ENCODE assay signal across 23 mouse cellular contexts in genomic region chr12:53012336-53012735, GRCm38 (mm10).
A peak's percentile ranks its signal among the peaks of the same experiment; 100 is the strongest.
DNase-seq lines count a peak whose midpoint lies in the region; ATAC-seq lines count a peak whose summit lies in the region.
"Had no signal": no experiment of that assay in that cellular context is flagged by ENCODE, and none has a peak within 500 bp of the region (broad histone marks: within the 10 kb centered on the region; RNA-seq: fewer than 3 reads in every experiment).

No protein-coding gene starts in this region.

- DNase-seq in kidney, postnatal 10 days, result no peak
- no peak for DNase-seq in neural tube, embryonic 10.5 days (ENCODE audit: extremely low spot score, low spot score)
- peak; percentile 47 for DNase-seq in embryo, embryonic 10.5 days (ENCODE audit: low spot score)
- DNase-seq in yolk sac, embryonic 10.5 days (ENCODE audit: low spot score), result peak; percentile 3
- DNase-seq in left cerebral cortex, postnatal 4 days, result no peak
- DNase-seq in lung, postnatal 25 days (ENCODE audit: low spot score), result no peak
- DNase-seq: adrenal gland, postnatal 14 days; cerebellum, adult 8-10 months; cerebellum, postnatal 36 days; gastrocnemius, postnatal 14 days; heart, adult 18-20 months; heart, postnatal 10 days; liver; retina, postnatal 1 day had no signal

- H3K9me3 ChIP-seq in kidney, embryonic 14.5 days (ENCODE audit: control insufficient read depth, low read length), result no peaks in the 10 kb centered on the region
- no peaks in the 10 kb centered on the region for H3K9me3 ChIP-seq in neural tube, embryonic 13.5 days
- H3K9me3 ChIP-seq: embryonic facial prominence, embryonic 12.5 days; forebrain, embryonic 13.5 days; heart, embryonic 12.5 days; liver, embryonic 15.5 days; midbrain, embryonic 13.5 days had no signal

- H3K4me2 ChIP-seq in kidney, embryonic 14.5 days (replicated peaks; ENCODE audit: low read depth, low read length), result no peak overlapping the region
- no peak overlapping the region for H3K4me2 ChIP-seq in neural tube, embryonic 13.5 days
- H3K4me2 ChIP-seq: embryonic facial prominence, embryonic 12.5 days; forebrain, embryonic 13.5 days; heart, embryonic 12.5 days; liver, embryonic 15.5 days; midbrain, embryonic 13.5 days had no signal

- peak; percentile 85 for ATAC-seq in kidney, embryonic 14.5 days (ENCODE audit: low FRiP score, low TSS enrichment)
- no peak for ATAC-seq in neural tube, embryonic 13.5 days (ENCODE audit: low read depth)
- ATAC-seq: forebrain, embryonic 13.5 days; midbrain, embryonic 13.5 days had no signal

- peaks cover 7% of the 10 kb centered on the region; the same call in 1 of the 2 replicates for H3K4me1 ChIP-seq in kidney, embryonic 14.5 days (ENCODE audit: control insufficient read depth, insufficient read depth, low read length)
- H3K4me1 ChIP-seq in neural tube, embryonic 13.5 days (replicated peaks), result peaks cover 10% of the 10 kb centered on the region
- H3K4me1 ChIP-seq: embryonic facial prominence, embryonic 12.5 days; forebrain, embryonic 13.5 days; heart, embryonic 12.5 days; liver, embryonic 15.5 days had no signal

- H3K27ac ChIP-seq in kidney, embryonic 14.5 days (ENCODE audit: low read depth, low read length), result no peak overlapping the region
- H3K27ac ChIP-seq in neural tube, embryonic 13.5 days (replicated peaks), result 0 out of 2 replicates have a peak overlapping the region, but pooled peaks have one; percentile 3
- H3K27ac ChIP-seq: embryonic facial prominence, embryonic 12.5 days; forebrain, embryonic 13.5 days; left cerebral cortex, adult 2 months; liver, embryonic 15.5 days; midbrain, embryonic 13.5 days had no signal

- H3K4me3 ChIP-seq in kidney, embryonic 14.5 days (ENCODE audit: low read length), result no peak overlapping the region
- no peak overlapping the region for H3K4me3 ChIP-seq in neural tube, embryonic 13.5 days
- H3K4me3 ChIP-seq: embryonic facial prominence, embryonic 12.5 days; erythroblast, embryonic 14.5 days; forebrain, embryonic 13.5 days; heart, embryonic 12.5 days; left cerebral cortex, adult 2 months; liver, embryonic 15.5 days; midbrain, embryonic 13.5 days had no signal

- no peaks in the 10 kb centered on the region for H3K36me3 ChIP-seq in kidney, embryonic 14.5 days (ENCODE audit: control insufficient read depth, insufficient read depth, low read length)
- peaks cover 10% of the 10 kb centered on the region for H3K36me3 ChIP-seq in neural tube, embryonic 13.5 days
- H3K36me3 ChIP-seq: embryonic facial prominence, embryonic 12.5 days; heart, embryonic 12.5 days; liver, embryonic 15.5 days; midbrain, embryonic 13.5 days had no signal

- WGBS in kidney, embryonic 14.5 days, result 2% methylated on average over 3 of the region's 3 CpGs
- 3% methylated on average over 3 of the region's 3 CpGs for WGBS in neural tube, embryonic 13.5 days

- no peak overlapping the region for H3K9ac ChIP-seq in kidney, embryonic 14.5 days (ENCODE audit: low read depth, low read length)
- H3K9ac ChIP-seq in neural tube, embryonic 13.5 days, result no peak overlapping the region
- H3K9ac ChIP-seq: embryonic facial prominence, embryonic 12.5 days; forebrain, embryonic 13.5 days; heart, embryonic 12.5 days; liver, embryonic 15.5 days; midbrain, embryonic 13.5 days had no signal

- intact Hi-C loops in left cerebral cortex, postnatal 4 days (cut with DNase I), result no loop called here

- H3K27me3 ChIP-seq in kidney, embryonic 14.5 days (ENCODE audit: control insufficient read depth, insufficient read depth, low read length), result no peaks in the 10 kb centered on the region
- no peaks in the 10 kb centered on the region for H3K27me3 ChIP-seq in neural tube, embryonic 13.5 days
- H3K27me3 ChIP-seq: embryonic facial prominence, embryonic 12.5 days; forebrain, embryonic 13.5 days; heart, embryonic 12.5 days; liver, embryonic 15.5 days; midbrain, embryonic 13.5 days had no signal

Comparison
In these comparisons a context has a peak if more than half of its experiments do, and no peak if none do; other contexts are left out.
1. DNase-seq: peak in embryo, embryonic 10.5 days (single experiment) and yolk sac, embryonic 10.5 days (single experiment); none in kidney, postnatal 10 days (single experiment), neural tube, embryonic 10.5 days (single experiment), left cerebral cortex, postnatal 4 days (single experiment) and lung, postnatal 25 days (single experiment).